Mouse (Mus musculus) Muller cell, postnatal 12 days (primary cell): ENCODE measurements around the gene Olfr906.

Experiments used
- DNase-seq: peaks from one replicate; pipeline ENCODE4 v3.0.0-alpha.2; 2015; ENCODE audit errors: inconsistent ontology term

The Olfr906 gene

DNA sequence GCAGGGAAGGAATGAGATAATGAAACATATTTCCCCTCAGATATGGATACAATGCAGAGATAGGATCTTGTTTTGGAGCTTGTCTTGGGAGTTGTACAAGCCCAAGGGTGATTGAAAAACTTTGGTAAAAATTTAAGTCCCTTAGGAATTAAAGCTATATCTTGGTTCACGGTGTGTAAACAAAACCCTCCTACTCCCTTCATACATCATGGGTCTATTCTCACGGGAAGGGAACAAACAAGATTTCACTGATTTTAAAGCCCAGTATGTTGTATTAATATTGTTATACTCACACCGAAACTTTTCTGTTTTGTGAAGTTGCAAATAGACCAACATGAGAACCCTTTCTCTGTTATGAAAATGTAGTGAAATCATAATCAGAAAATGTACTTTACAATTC is at the start of gene Olfr906:
TSS of gene Olfr906 (plus strand) at position 301 of the 400 bp plus-strand sequence.
- no peak for DNase-seq

DNA sequence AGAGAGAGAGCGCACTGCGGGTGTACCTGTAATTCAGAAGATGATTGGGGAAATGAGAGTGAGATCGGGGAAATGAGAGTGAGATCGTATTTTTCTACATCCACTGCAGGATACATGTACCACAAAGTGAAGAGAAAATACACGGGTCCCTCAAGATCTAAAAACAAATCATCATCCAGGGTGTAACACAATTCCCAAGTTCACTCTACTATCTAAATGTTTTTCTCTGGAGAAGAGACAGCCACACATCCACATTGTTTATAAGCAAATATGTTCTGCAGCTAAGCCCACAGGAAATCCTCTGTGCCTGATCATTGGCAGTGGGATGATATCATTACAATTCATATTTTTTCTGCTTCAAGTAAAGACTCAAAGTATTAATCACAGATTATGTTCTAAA is 39.5 kb upstream of the Olfr906 start, which contains the start of gene Olfr902:
TSS of gene Olfr902 (plus strand) at position 301 of the 400 bp plus-strand sequence.
- no peak for DNase-seq

DNA sequence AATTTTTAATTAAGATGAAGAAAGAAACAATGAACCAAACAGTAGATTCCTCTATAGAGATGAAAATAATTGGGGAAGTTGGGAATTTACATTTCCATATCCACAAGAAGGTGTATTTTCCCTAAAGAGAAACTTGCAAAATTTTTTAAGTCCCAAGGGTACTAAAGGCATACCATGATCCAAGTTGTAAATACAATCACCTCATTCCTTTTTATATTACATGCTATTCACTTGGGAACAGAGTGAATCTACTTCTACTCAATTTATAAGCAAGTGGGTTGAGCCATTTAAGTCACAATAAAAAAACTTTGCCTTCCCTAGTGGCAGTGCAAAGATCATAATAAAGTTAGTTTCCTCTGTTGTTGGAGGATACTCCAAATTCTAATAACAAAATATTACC is 24.0 kb upstream of the Olfr906 start, which contains the start of gene Olfr904:
TSS of gene Olfr904 (plus strand) at position 301 of the 400 bp plus-strand sequence.
- no peak for DNase-seq

DNA sequence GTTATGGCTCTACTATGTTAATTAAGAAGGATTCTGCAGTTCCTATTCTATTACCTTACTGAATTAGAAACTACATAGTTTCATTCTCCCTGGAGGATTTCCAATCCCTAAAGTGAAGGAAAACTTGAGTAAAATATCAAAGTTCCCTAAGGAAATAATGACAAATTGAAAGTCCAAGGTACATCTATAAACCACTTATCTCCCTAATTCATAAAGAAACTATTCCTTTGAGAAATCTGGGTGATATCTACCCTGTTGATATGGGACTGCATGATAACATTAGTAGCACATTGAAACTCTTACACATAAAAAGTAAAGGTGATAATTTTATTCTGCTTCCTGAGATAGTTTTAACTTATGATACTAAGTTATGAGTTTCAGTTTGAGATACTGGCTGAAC is 16.1 kb upstream of the Olfr906 start, which contains the start of gene Olfr905:
TSS of gene Olfr905 (plus strand) at position 301 of the 400 bp plus-strand sequence.
- DNase-seq, result no peak

DNA sequence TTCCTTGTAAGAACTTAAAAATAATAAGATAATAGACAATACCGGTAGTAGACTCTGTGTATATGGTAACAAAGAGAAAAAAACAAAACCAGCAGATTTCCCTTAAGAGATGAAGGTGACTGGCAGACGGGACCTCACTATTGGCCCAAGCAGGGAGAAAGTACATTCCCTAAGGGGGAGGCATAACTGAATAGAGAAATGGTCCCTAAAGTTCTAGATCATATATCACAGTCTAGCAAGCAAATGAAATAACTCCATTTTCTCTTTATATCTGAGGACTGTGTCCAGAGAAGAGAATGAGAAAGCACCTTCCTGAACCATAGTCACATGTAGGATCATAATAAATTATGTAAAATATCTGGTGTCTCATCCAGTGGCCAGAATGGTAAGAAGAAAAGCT is 8.6 kb downstream of the Olfr906 start, which contains the start of gene Olfr907:
TSS of gene Olfr907 (plus strand) at position 301 of the 400 bp plus-strand sequence.
- no peak for DNase-seq

DNA sequence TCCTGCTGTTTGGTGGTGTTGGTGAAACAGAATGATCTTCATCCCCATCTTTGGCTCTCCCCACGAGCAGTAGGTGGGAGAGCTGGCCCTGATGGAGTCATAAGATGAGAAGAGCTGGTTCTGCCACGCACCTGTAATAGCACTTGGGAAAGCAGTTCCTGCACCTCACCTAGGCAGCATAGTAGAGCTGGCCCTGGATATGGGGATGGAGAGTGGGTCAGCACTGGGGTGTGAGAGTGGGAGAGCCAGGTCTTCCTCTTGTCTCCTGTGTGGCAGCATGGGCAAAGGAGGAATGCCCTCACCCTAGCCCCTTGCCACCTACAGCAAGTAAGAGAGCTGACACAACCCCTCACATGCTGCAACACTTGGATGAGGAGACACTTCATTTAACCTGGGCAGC is 25.5 kb downstream of the Olfr906 start:
- DNase-seq, result no peak

DNA sequence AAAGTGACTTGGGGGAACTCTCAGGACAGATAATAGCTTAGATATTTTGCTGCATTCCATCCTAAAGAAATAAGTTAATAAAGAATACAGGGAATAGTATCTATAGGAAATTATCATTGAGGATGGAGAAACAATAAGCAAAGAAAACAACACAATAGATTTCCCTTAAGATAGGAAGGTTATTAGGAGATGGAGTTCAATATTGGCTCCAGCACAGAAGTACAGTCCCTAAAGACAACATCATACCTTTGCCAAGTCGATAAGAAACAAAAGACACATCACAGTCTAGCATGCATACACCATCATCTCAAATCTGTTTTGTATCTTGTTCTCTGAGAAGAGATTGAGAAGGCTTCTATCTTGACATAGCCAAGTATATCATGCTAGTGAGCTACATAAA is 34.4 kb downstream of the Olfr906 start, which contains the start of gene Olfr911-ps1:
TSS of gene Olfr911-ps1 (plus strand) at position 301 of the 400 bp plus-strand sequence.
- DNase-seq, result no peak

DNA sequence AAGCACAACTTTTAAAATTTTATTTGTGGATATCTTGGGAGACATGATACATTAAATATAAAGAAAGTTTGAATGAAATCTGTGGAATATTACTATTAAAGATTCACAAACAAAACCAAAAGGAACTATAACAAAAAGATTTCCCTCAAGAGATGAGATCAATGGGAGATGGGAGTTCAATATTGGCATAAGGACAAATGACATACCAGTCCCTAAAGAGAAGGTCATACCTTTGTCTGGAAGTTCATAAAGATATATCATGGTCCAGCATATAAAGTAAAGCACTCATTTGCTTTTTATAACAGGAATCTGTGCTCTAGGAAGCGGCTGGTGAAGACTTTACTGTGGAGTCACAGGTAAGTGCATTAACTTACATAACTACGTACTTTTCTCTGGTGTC is 50.7 kb downstream of the Olfr906 start, which contains the start of gene Olfr910:
TSS of gene Olfr910 (plus strand) at position 301 of the 400 bp plus-strand sequence.
- DNase-seq, result no peak
